Mouse (Mus musculus) A20 (cell line): ENCODE measurements at regions not wholly inside any gene's neighbourhood (a gene's known extent, or its start where the extent isn't known, plus 50 kb on each side); places are given as distances from the start of the nearest gene placed in this dataset.

ENCODE experiments used
- DNase-seq: peaks from one replicate; pipeline ENCODE4 v3.0.0-alpha.2; 2011; ENCODE audit warnings: low read depth, low spot score

- no peak for DNase-seq
Measured at GRCm38 (mm10) chr3:66738201-66739062, 242.8 kb upstream of the Rsrc1 start.

DNA sequence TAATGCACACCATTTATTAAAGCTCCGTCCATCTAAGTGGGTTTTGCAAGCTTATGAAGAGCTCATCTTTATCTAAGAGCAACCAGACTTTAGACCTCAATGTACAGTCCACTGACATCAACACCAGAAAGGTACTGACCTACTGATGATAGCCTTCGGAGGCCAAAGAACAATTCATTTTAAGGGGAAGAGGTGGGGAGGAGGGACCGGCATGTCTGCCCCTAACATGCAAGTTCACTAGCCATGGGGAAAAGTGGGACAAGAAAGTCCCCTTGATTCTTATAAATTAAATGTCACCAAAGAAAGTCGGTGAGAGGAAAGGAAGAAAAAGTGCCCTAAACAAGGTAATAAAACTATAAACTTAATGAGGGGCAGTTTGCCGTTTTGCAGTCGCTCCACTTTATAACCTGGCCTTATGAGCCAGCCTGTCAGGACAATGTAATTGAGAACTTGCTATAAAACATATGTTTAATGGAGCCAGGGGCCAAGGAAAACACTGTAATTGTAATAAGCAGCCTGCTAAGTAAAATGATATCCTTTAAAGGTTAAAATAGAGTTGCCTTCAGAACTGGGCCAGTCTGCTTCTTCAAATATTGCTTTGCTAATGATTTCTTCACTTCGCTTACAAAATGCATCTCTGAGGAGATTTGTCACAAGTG, 241.7 kb upstream of the Rsrc1 start:
- DNase-seq: no peak

DNA sequence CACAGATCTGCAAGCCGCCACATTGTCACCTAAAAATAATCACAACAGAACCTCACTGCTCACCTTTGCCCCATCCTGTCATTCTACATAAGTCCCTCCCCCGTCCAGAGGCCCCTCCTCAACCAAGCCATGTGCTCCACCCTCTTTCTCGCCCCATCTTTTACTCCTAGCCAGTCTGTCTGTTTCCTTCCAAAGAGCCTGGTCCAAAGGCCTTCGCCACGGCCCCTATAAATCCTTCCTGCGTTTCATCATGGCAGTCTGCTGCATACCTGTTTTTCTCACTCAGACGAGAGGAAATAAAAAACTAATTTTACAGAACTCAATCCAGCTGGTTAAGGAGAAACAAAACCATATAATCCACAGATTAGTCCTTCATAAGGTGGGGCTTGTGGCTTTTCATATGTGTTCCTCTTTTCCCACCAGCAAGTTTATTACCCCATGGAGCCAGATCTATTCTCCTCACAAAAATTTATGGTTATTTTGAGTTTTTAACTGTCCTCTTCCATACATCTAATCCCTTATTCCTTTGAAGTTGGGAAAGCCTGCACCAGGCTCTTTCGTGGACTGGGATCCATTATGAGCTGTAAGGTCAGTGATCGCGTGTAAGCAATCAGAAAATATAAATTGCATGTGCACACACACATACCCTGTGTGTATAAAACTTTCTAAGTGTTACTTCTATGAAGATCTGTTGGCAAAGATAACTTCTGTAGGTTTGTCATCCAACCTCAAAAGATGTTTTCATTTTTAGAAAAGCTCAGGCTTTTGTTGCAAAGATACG, 236.9 kb upstream of the Rsrc1 start:
- DNase-seq: no peak

GRCm38 (mm10) chr3:66746373-66747072, 234.7 kb upstream of the Rsrc1 start:
- DNase-seq: no peak

DNA sequence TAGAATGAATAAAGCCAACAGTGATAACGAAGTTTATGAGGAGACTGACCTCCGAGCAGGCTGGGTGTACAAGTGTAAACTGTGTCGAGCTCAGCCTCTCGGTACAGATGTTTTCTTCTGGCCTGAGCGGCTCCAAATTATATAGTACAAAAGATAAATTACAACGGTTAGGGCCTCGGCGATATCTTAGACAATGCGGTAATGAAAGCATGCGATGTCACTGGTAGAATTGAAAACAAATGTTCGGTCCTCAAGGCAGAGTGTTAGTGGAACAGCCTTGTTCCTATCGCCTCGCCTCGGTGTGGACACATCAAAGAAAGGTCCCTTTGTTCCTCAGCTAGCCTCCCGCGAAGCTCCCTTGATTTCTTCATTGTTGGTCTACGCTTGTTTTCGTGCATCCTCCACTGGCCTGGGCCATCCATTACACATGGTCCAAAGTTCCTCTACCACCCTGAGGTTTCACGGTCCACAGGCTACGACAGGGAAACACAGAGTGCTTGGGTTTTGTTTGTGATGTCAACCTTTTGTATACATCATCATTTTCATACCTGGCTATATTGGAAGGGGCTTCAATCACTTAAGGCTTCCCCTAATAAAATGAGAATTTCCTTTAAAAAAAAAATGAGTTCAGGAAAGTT, 234.0 kb upstream of the Rsrc1 start:
- DNase-seq: peak; percentile 18

DNA sequence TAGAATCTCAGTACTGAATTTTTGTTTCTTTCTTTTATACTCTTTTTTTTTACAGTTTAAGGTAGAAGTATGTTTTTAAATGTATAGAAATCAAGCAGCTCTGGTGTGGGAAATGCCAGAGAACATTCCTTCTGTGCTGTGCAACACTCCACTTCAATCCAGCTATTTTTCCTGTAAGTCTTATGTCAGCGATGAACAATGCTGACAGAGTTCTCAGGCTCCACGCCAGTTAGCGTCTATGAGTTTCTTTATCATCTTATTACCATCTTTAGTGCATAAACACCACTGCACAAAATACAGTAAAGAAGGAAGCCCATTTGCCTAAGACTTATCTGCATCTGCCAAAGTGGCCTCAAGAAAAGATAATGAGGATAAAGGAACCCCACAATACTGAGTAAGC, 223.0 kb upstream of the Rsrc1 start:
- DNase-seq: no peak

GRCm38 (mm10) chr3:66759841-66760240, 221.3 kb upstream of the Rsrc1 start:
- no peak for DNase-seq

GRCm38 (mm10) chr3:66762446-66762845, 218.7 kb upstream of the Rsrc1 start:
- DNase-seq: no peak

DNA sequence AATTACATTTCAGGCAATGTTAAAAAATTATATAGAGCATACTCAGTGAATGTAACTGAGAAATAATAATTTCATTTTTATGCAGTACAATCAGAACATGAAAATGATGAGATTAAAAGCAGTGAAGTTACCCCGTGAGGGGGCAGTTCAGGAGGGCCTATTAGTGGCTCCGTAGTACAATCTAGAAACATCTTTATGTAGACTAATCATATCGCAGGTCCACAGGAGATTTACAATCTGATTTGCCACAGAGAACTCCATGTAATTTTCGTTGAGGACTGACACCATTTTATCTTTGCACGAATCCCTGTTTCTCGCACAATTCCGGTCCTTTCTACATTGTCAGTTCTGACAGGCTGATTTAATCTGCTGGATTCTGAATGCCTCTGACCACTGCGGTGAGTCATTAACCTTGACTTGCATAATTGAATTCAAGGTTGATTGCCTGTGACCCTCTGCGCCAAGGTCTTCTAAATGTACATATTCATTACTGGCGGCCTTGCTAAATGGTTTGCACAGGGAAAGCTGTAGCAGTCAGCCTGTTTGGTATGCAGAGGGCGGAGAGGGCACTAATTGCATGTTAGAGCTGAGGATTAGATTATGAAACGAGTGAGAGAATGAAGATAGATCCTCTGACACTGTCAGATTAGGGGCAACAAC, 183.7 kb upstream of the Rsrc1 start:
- no peak for DNase-seq

GRCm38 (mm10) chr3:66798292-66798691, 182.9 kb upstream of the Rsrc1 start:
- peak; percentile 1 for DNase-seq

- no peak for DNase-seq
Measured at GRCm38 (mm10) chr3:66802538-66802937, 178.7 kb upstream of the Rsrc1 start.

DNA sequence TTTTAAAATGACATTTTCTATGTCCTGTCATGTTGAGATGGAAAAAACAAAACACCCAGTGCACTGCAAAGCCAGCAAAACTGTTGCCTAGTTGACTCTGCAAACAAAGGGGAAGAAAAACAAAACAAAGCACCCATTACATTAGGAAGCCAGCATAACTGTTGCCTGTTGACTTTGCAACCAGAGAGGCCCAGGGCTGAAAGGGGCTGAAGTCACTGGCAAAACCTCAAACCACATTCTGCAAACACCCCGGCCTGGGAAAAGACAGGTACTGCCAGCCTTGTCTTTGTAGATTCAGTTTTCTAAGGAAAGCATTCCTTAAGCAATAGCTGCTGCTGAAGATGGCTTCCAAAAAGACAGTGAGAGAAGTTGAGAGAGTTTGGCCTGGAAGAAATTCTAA, 175.0 kb upstream of the Rsrc1 start:
- no peak for DNase-seq

DNA sequence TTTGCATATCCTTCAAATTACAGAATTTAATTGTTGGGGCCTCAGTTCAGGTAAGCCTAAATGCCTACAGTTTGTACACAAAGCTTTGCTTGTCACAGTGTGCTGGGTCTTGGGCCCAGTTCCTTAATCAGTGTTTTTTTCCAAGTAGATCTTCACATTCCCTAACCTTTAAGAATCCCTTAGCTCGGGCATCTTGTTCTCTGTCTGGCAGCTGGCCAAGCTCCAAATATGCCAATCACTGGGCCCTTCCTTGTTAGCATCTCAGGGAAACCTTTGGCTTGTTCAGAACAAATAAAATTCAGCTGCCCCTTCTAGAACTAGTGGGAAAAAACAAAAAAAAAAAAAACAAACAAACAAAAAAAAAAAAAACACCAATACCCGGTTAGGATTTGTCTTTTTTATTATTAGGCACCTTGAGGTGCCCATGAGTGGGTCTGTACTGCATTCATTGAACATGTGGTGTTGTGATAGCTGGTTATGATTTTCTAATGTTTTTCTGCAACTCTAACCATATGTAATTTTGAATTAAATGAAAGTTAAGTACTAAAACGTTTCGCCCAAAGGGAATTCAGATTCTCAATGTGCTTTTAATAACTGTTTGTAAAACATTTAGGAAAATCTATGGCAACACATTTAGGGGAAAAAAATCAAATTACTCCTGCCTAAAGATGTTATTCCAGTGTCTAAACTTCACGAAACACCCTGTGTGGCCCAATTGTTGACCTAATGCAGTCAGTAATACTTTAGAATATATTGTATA, 168.3 kb upstream of the Rsrc1 start:
- no peak for DNase-seq

DNA sequence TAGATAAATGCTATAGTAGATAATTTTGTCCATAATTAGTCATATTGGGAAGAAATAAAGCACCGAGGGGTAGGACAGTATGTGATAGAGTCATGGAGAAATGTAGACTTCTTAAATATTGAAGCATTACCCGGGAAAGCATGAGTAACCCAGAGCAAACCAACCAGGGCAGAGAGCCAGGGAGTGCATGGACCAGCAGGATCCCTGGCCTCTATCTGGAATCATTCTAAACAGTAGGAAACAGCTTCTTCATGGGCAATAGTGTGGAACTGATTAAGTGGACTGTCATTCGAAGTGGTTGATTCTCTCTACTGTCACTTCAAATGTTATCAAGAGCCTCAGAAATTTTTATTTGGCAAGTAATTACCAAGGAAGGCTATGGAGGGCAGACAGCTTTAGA, 155.4 kb upstream of the Rsrc1 start:
- no peak for DNase-seq
